Mouse (Mus musculus): Measurements from ENCODE around the gene Atp6v0d1.
"Not testable (repeated sequence)": the region's sequence is repeated elsewhere in the genome, so short reads cannot be mapped to it uniquely, and the experiment has no call there.

The Atp6v0d1 gene

DNA sequence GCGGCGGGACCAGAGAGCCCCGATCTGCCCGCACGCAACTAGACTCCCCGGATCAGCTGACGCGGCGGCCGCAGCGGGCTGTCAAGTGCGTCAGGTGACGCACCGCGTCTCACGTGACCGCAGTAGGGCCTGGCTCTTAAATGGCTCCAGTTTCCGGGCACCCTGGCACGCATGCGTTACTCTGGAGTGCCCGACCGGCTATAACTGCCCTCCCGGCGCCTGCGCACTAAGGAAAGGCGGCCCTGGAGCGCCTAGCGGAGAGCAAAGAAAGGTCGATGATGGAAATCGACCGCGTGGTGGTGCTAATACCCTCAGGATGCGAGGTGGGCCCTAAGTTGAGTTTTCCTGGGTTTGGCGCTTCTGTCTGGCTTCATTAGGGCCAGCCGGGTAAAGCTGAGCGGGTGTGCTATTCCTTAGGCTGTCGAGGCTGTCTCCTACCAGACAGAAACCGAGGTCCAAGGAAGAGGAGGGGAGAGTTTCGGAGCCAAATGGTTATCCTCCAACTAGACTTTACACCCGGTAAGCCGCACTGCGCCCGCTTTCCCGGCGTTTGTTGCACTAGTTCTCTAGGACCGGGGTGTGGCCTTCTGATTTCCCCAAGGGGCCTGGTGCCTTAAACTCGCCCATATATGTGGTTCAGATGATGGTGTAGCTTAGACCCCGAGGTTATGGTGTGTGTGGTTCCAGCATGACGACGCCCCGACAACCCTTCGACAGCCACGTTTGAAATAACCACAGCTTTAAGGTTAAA is at the start of gene Atp6v0d1:
Gene Atp6v0d1, minus strand, starts transcription at position 96 of the 751 bp plus-strand sequence.
- in situ Hi-C loops (cut with MboI, MseI), result no loop called here

GRCm38 (mm10) chr8:105613830-105614511 is 48.1 kb upstream of the Atp6v0d1 start:
- in situ Hi-C loops (cut with MboI, MseI), result no loop called here

DNA sequence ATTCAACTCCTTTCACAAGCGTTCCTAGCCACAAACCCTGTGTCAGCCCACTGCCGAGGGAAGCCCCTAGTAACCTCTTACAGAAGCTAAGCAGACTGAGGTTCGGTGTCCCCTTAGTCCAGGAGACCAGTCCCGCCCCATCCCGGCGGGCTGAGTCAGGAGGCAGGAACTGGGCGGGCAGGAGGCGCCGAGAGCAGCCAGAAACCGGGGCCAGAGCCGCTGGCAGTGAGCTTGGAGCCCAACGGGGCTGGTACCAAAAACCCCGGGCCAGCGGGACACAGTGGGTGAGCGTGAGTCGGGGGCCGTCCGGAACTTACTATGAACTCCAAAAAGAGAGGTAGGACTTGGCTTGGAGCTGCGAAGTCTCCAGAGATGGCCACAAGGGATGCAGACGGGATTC is 47.2 kb upstream of the Atp6v0d1 start:
- in situ Hi-C loops (cut with MboI, MseI), result no loop called here

- in situ Hi-C loops (cut with MboI, MseI), result no loop called here
These were observed 46.0 kb upstream of the Atp6v0d1 start for GRCm38 (mm10) chr8:105611836-105612235.

DNA sequence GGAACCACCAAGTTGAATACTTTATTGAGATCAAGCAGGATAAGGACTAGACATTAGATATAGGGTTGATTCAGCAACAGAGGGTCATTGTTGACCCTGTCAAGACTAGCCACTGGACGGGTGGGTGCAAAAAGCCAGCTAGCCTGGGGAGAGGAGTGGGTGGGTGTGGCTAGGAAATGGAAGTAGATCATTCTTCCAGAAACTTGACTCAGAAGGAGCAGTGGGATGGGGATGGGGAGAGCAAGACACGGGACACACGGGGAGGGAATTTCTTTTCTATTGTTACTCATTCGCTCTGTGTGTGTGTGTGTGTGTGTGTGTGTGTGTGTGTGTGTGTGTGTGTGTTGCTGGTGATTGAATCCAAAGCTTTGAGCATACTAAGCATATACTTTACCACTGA is 43.9 kb upstream of the Atp6v0d1 start:
- in situ Hi-C loops (cut with MboI, MseI), result no loop called here

DNA sequence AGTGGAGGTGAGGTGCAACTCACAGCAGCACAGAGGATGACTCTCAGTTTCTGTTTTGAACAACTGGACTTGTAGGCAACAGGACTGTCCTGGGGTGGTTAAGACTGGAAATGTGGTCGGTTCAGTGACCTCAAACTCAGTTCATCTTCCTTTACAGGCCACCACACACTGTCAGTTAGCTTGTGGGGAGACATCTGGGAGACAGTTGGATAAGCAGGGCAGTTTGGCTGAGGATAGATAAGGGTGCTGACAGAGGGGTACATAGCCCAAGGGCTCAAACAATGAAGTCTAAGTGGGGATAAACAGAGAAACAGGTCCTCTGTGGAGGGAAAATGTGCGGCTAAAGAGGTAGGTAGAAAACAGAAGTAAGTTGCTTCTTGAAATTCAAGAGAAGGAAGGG is 43.5 kb upstream of the Atp6v0d1 start:
- in situ Hi-C loops (cut with MboI, MseI), result no loop called here

DNA sequence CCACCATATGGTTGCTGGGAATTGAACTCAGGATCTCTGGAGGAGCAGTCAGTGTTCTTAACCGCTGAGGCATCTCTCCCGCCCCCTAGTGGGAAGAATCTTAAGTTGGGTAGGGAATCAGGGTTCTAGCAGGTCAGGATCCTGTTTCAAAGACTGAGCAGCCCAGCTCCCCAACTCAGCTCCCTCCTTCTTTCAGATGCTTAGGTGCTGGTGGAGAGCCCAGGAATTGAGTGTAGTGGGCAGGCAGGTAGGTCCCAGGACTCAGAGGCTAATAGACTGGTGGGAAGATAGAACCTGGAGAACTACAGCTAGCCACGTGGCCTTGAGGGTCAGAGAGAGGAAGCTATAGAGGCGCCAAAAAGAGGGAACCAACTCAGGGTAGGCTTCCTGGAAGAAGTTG is 41.8 kb upstream of the Atp6v0d1 start:
- in situ Hi-C loops (cut with MboI, MseI), result no loop called here

- in situ Hi-C loops (cut with MboI, MseI), result no loop called here
These were observed 41.2 kb upstream of the Atp6v0d1 start for GRCm38 (mm10) chr8:105607062-105607461.

DNA sequence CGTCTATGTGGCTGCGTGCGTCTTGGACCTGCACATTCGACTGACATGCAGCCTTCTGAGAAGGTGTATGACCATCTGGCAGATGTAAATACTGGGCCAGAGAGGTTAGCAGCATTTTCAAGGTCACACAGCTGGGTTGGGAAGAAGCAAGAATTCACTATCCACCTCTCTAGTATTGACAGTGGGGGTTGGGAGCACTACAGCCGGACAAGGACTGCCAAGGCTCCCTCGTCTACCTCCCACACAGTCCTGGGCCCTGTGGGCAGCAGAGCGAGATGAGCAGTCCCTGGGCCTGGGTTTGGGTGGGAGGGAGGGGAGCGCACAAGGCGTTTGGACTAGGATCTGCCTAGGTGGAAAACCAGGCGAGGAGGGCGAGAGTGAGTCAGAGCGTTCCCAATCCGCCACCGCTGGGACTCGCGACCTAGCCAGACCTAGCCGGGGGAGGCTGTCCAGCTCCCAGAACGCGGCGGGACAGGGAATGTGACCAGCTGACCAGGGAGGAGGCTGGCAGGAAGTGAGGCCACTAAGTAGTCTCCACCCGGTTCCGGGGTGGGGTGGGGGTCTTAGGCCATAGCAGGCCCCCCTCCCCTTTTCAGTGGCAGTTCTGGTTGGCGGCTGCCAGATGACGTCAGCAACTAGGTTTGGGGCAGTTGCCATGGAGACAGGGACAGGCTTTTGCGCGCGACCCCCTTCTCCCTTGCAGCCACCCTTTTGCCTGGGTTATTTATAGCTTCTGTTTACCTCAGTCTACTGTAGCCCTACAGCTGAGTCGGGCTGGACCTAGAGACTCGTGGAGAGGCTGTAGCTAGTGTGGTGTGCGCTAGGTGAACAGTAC is 40.6 kb upstream of the Atp6v0d1 start:
- in situ Hi-C loops (cut with MboI, MseI), result no loop called here

DNA sequence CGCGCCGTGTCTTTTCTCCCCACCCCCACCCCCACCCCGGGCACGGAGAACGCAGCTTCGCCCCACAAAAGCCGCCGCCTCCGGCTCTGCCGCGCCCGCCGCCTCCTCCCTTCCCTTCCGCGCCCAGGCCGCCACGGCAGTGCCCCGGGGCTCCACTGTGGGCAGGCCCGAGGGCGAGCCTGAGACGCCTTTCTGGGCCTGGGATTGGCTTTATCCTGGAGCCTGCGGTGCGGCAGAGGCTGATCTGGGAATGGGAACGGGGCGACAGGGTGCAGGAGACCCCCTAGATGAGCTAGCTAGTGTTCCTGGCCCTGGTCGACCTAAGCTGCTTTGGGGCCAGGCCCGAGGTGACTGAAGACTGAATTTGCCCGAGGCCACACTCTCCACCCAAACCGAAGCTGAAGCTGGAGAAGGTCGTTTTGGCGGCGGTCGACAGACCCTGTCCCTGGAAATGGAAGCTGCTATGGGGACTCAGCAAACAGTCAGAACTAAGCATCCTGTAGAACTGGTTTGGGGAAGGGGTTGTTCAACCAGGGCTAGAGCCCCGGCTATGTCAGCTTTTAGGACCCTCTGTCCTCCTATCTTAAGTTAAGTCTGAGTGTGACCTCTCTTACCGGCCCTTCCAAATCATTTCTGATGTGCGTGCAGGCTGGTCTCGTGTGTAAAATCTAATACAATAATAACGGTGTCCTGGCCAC is 39.8 kb upstream of the Atp6v0d1 start:
- in situ Hi-C loops (cut with MboI, MseI), result no loop called here

DNA sequence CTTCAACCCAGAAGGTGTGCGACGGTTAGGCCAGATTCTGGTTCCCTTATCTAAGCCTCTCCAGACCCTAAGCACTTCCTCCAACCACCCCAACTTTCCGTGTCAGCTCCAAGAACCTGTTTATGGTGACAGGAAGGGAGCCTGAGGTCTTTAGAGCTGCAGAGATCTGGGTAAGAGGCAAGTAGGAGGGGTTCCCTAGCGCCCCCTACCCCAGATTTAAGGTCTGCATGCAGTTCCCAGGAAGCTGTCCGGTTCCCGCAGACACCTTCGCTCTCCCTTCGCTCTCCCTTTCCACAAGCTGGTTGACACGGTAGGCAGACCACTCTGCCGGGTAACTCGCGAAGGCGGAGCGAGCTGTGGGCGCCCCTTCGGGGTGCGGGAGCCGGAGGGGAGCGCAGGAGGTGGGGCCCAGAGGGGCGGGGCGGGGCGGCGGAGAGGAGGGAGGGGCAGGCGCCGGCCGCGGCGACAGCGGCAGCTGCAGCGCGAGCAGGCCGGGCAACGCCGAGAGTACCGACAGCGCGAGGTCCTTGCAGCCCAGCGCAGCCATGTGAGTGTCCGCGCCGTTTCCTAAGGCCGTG is 39.0 kb upstream of the Atp6v0d1 start, which contains the start of gene Ripor1:
Gene Ripor1, plus strand, starts transcription at position 452 of the 578 bp plus-strand sequence.
- in situ Hi-C loops (cut with MboI, MseI), result no loop called here

- in situ Hi-C loops (cut with MboI, MseI), result not testable (repeated sequence)
These were observed 36.7 kb upstream of the Atp6v0d1 start for GRCm38 (mm10) chr8:105602540-105602939.

GRCm38 (mm10) chr8:105601301-105601700 is 35.5 kb upstream of the Atp6v0d1 start:
- in situ Hi-C loops (cut with MboI, MseI), result no loop called here

DNA sequence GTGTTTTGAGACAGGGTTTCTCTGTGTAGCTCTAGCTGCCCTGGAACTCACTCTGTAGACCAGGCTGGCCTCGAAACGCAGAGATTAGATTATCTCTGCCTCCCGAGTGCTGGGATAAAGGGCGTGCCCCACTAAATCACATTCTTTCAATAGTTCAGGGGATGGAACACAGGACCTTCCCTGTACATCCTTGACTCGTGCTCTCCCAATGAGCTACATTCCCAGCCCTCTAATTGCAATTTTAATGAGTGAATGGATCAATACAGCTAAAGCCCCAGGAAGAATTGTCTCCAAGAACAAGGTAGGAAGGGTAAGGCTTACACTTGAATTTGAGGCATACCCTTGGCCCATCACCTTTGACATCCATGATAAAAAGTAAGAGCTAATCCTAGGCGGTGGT is 32.9 kb upstream of the Atp6v0d1 start:
- in situ Hi-C loops (cut with MboI, MseI), result no loop called here

DNA sequence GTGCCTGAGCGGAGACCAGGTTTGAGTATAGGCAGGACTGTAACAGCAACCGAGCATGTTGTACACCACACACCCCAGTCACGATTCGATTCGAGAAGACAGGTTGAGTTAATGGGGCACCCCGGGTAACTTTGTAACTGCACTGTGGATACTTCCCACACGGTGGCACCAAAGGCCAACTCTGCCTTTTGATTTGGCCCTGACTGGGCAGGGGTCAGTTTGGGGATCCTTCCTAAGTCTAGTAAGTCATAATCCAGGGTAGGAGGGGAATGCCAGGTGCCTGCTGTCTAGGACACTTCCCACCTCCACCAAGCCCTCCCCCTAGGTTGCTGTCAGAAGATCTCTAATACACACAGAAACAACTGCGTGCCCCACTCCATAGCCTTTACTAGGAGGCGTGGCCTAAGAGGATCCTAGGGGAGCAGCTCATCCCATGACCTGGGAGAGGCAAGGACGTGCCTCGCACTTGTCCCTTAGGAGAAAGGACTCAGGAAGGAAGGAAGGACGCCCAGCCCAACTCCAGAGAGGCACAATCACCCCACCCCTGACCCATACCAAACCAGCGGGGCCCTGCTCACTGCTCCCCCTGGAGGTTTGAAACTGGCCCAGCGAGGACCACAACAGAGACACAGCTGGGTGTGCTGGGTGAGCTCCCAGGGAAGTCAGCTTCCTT is 30.7 kb upstream of the Atp6v0d1 start:
- in situ Hi-C loops (cut with MboI, MseI), result no loop called here

- in situ Hi-C loops (cut with MboI, MseI), result no loop called here
These were observed 28.8 kb upstream of the Atp6v0d1 start for GRCm38 (mm10) chr8:105594451-105595242.

GRCm38 (mm10) chr8:105593859-105594258 is 28.0 kb upstream of the Atp6v0d1 start:
- in situ Hi-C loops (cut with MboI, MseI), result no loop called here

DNA sequence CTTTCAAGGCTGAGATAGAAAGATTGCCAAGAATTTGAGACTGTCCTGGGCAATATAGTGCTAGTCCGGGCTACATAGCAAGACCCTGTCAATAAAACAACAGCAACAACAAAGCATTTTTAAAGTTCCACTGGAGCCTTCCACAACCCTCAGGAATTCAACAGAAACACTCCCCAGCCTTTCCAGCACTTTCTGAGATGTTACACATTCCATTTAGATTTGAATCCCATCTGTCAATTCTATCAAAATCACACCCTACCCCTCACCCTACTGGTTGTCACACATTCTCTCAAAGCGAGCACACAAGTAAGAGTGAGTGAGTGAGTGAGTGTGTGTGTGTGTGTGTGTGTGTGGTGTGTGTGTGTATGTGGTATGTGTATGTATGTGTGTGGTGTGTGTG is 26.6 kb upstream of the Atp6v0d1 start:
- in situ Hi-C loops (cut with MboI, MseI), result no loop called here

DNA sequence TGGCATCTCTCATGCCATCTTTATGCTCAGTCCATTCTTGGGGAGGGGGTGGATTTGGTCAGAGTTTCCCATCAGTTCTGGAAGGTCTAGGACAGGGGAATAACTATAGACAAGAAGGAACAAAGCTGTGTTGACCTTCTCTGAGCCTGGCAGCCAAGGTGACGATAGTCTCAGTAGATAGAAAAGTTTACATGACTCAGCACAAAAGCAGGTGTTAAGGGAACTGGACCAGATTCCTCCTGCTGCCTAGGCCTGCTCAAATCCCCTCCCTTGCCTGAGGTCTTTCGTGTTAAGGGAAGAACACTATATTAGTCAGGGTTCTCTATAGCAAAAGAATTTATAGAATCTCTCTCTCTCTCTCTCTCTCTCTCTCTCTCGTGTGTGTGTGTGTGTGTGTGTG is 13.9 kb upstream of the Atp6v0d1 start:
- in situ Hi-C loops (cut with MboI, MseI), result loop anchor here (10.0 kb wide), 1 partner anchor 655 kb away; no protein-coding TSS in a partner anchor

DNA sequence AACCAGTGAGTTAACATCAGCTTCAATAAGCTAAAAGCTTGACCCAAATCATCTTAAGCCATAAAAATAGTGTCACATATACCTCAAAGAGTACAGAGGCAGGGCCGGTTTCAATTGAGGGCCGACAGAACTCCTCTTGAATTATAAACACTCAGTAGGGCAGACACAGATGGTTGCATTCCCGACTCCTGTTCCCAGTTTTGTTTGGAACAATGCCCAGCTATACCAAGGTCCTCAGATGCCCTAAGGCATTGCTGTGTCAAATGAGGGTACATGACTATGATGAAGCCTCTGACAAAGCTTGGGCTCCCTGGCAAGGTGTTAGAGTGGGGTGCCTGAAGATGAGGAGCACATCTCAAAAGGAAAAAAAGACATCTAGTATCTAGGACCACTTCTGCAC is 9.7 kb upstream of the Atp6v0d1 start:
- in situ Hi-C loops (cut with MboI, MseI), result loop anchor here (10.0 kb wide), 1 partner anchor 659 kb away; no protein-coding TSS in a partner anchor

Measured in T-helper 1 cell (primary cell).